Mouse (Mus musculus) small intestine, adult 2 months (tissue): ENCODE measurements at regions not wholly inside any gene's neighbourhood (a gene's known extent, or its start where the extent isn't known, plus 50 kb on each side); places are given as distances from the start of the nearest gene placed in this dataset.

Experiments
- CTCF ChIP-seq: fragments of 200-500 bp; IDR thresholded peaks from 2 replicates; pipeline ENCODE4 v1.5.1; 2012; ENCODE audit warnings: low read depth, mild to moderate bottlenecking, control low read depth, inconsistent platforms, low read length, moderate library complexity, mixed read lengths; ENCODE audit not compliant: insufficient replicate concordance, insufficient read length; ENCODE audit errors: extremely low read depth
- POLR2A ChIP-seq: fragments of 200-500 bp; IDR thresholded peaks from 2 replicates; pipeline ENCODE4 v1.6.1; 2012; ENCODE audit warnings: low read depth, mild to moderate bottlenecking, control low read depth, inconsistent platforms, low read length, moderate library complexity

DNA sequence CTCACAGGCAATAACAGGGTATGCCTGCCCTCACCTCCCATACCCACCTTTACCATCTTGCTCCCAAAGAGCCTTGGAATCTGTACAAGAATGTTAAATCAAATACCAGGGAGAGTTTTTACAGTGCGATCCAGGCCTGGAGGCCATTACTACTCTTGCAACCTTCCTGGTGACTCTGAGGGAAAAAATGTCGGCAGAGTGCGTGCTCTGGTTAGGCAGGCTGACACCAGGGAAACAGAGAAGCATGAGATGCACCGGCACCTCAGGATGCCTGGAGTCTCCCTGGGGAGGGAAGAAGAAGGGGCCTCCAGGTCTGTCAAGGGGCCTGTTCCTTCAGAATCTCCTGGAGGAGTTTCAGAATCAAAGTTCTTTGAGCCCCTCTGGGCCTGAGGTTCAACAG, 63.2 kb downstream of the Bod1 start:
- TF ChIP-seq CTCF (no peak), POLR2A (no peak)
